Mouse (Mus musculus): ENCODE data around the gene Senp7. TPM values are rescaled to one million over a fixed set of nuclear protein-coding genes. Genes with fewer than 3 reads are reported as not detected.

Gene Senp7
- polyA plus RNA-seq, 1 experiment = 13.9 TPM

GRCm38 (mm10) chr16:56144876-56145555, 96.9 kb downstream of the Senp7 start:
- Histone ChIP-seq H3K27ac (replicated peaks; ENCODE audit: low read depth, low read length) (no peak overlapping the region), H3K4me1 (ENCODE audit: control insufficient read depth, insufficient read depth, insufficient read length, low read length) (no peaks in the 10 kb centered on the region), H3K4me3 (ENCODE audit: insufficient read depth, low read depth, low read length) (no peak overlapping the region)

DNA sequence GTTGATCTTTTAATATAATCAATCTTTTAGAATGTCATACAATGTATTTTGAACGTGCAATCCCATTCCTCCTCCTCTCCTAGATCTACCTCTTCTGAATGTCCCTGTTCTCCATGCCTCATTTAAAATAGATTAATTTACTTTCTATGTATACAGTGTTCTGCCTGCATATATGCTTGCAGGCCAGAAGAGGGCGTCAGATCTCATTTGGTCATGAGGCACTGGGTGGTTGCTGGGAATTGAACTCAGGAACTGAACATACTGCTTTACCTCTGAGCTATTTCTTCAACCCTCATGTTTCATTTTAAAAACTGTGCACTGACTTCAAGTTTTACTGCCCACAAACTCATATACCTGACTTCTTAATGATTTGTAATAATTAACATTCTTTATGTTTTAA, 99.5 kb downstream of the Senp7 start:
- Histone ChIP-seq H3K27ac (replicated peaks; ENCODE audit: low read depth, low read length) (no peak overlapping the region), H3K4me1 (ENCODE audit: control insufficient read depth, insufficient read depth, insufficient read length, low read length) (no peaks in the 10 kb centered on the region)

GRCm38 (mm10) chr16:56163466-56163865, 115.3 kb downstream of the Senp7 start:
- H3K4me1 ChIP-seq (ENCODE audit: control insufficient read depth, insufficient read depth, insufficient read length, low read length) = peaks cover 2% of the 10 kb centered on the region
- no peak overlapping the region for H3K27ac ChIP-seq (replicated peaks; ENCODE audit: low read depth, low read length)
- H3K4me3 ChIP-seq (ENCODE audit: insufficient read depth, low read depth, low read length) = no peak overlapping the region

More for the DNA sequence above, 99.5 kb downstream of the Senp7 start:
- H3K4me3 ChIP-seq (ENCODE audit: insufficient read depth, low read depth, low read length) = no peak overlapping the region

DNA sequence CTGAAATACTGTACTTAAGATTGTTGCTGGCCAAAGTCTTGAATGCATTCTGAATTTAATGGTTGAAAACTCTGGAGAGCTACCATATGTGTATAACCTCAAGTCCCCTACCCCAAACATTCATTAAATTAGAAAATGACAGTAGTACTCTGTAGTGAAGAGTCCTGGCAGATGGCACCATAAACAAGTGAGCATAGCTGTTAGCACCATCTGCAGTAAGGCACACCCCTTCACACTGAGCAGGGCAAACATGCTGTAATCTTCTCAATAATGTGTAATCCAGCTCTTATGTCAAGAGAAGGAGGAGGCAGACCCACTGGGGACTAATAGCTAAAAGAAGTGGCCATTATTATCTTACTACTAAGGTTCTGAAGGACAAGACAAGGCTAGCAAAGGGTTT, 122.1 kb downstream of the Senp7 start:
- Histone ChIP-seq H3K4me1 (ENCODE audit: control insufficient read depth, insufficient read depth, insufficient read length, low read length) (no peaks in the 10 kb centered on the region), H3K27ac (replicated peaks; ENCODE audit: low read depth, low read length) (no peak overlapping the region), H3K4me3 (ENCODE audit: insufficient read depth, low read depth, low read length) (no peak overlapping the region)

GRCm38 (mm10) chr16:56175867-56176581, 127.9 kb downstream of the Senp7 start:
- H3K4me3 ChIP-seq (ENCODE audit: insufficient read depth, low read depth, low read length) = no peak overlapping the region
- H3K4me1 ChIP-seq (ENCODE audit: control insufficient read depth, insufficient read depth, insufficient read length, low read length) = no peaks in the 10 kb centered on the region
- H3K27ac ChIP-seq (replicated peaks; ENCODE audit: low read depth, low read length) = no peak overlapping the region

DNA sequence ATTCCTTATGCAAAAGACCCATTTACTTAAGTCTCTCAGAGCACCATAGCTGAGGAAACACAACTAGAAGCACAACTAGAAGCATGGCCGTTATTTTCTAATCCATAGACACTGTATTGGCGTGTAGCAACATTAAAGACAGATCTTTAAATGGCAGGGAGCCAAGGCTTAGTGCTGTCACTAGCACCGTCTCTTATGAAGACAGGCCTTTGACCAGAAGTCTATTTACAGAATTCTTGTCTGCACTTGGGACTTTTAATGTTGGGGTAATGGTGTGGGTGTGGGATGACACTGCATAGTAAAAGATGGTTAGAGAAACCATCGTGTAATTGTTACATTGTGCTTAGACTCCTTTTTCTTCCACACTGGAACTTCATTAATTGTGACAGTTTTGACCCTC, 138.7 kb downstream of the Senp7 start:
- no peak overlapping the region for H3K4me3 ChIP-seq (ENCODE audit: insufficient read depth, low read depth, low read length)
- no peaks in the 10 kb centered on the region for H3K4me1 ChIP-seq (ENCODE audit: control insufficient read depth, insufficient read depth, insufficient read length, low read length)
- H3K27ac ChIP-seq (replicated peaks; ENCODE audit: low read depth, low read length) = no peak overlapping the region

DNA sequence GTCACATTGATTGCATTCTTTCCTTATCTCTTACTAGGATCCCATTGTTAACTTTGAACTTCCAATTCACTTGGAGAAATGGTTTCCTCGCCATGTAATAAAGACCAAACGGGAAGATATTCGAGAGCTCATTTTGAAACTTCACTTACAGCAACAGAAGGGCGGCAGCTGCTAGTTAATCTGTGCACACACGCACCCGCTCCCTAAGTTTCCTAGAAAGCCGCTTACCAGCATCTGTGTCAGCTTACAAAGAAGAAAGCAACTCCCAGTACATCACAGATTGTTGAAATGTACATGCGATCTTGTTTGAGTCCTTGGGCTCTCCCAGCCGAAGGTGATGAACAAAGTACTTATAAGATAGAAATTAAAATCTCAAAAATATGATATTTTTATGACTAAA, 140.1 kb downstream of the Senp7 start:
- no peaks in the 10 kb centered on the region for H3K4me1 ChIP-seq (ENCODE audit: control insufficient read depth, insufficient read depth, insufficient read length, low read length)
- H3K4me3 ChIP-seq (ENCODE audit: insufficient read depth, low read depth, low read length) = no peak overlapping the region
- no peak overlapping the region for H3K27ac ChIP-seq (replicated peaks; ENCODE audit: low read depth, low read length)

GRCm38 (mm10) chr16:56204051-56204450, 155.9 kb downstream of the Senp7 start, which contains the start of gene Impg2:
Gene Impg2, plus strand, starts transcription at chr16:56204313.
- H3K4me1 ChIP-seq (ENCODE audit: control insufficient read depth, insufficient read depth, insufficient read length, low read length) = no peaks in the 10 kb centered on the region
- H3K27ac ChIP-seq (replicated peaks; ENCODE audit: low read depth, low read length) = no peak within 1 kb of the TSS
- H3K4me3 ChIP-seq (ENCODE audit: insufficient read depth, low read depth, low read length) = no peak within 1 kb of the TSS

GRCm38 (mm10) chr16:56212740-56213139, 164.6 kb downstream of the Senp7 start:
- Histone ChIP-seq H3K27ac (replicated peaks; ENCODE audit: low read depth, low read length) (no peak overlapping the region), H3K4me3 (ENCODE audit: insufficient read depth, low read depth, low read length) (no peak overlapping the region)

GRCm38 (mm10) chr16:56227686-56228085, 179.5 kb downstream of the Senp7 start:
- no peak overlapping the region for H3K4me3 ChIP-seq (ENCODE audit: insufficient read depth, low read depth, low read length)
- H3K4me1 ChIP-seq (ENCODE audit: control insufficient read depth, insufficient read depth, insufficient read length, low read length) = no peaks in the 10 kb centered on the region
- no peak overlapping the region for H3K27ac ChIP-seq (replicated peaks; ENCODE audit: low read depth, low read length)

More at GRCm38 (mm10) chr16:56212740-56213139, 164.6 kb downstream of the Senp7 start:
- no peaks in the 10 kb centered on the region for H3K4me1 ChIP-seq (ENCODE audit: control insufficient read depth, insufficient read depth, insufficient read length, low read length)

GRCm38 (mm10) chr16:56229455-56229854, 181.3 kb downstream of the Senp7 start:
- Histone ChIP-seq H3K27ac (replicated peaks; ENCODE audit: low read depth, low read length) (no peak overlapping the region), H3K4me3 (ENCODE audit: insufficient read depth, low read depth, low read length) (no peak overlapping the region), H3K4me1 (ENCODE audit: control insufficient read depth, insufficient read depth, insufficient read length, low read length) (no peaks in the 10 kb centered on the region)

DNA sequence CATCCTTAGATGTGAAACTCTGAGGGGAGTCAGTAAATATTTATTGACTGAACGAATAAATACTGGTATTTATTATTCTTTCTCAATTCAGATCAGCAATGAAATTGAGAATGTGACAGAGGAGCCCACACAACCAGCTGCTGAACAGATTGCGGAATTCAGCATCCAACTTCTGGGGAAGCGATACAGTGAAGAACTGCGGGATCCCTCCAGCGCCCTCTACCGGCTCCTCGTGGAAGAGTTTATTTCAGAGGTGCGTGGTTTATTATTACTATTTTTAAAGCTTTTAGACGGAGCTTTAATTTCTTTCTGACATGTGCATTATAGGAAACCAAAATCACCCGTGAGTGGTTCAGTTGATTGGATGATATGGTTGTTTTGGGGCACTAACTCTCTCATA, 183.2 kb downstream of the Senp7 start:
- Histone ChIP-seq H3K4me3 (ENCODE audit: insufficient read depth, low read depth, low read length) (no peak overlapping the region), H3K27ac (replicated peaks; ENCODE audit: low read depth, low read length) (no peak overlapping the region), H3K4me1 (ENCODE audit: control insufficient read depth, insufficient read depth, insufficient read length, low read length) (no peaks in the 10 kb centered on the region)

DNA sequence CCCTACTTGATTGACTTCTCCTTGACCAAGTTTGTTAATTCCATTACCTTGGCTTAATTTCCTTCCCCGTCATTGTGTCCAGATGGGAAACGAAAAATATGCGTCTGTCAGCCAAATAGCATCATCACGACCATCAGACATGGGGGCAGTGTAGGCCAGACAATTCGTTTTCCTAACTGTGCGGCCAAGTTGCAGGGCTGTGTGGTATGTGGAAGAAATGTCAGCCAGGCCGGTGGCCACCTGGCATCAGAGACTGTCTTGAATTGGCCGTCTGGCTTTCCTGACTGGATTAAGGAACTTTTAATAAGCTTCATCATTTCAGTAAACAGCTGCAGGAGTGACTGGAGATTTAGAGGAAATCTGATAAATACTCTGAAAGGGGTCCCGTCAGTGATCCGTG, 184.6 kb downstream of the Senp7 start:
- H3K4me3 ChIP-seq (ENCODE audit: insufficient read depth, low read depth, low read length) = no peak overlapping the region
- H3K27ac ChIP-seq (replicated peaks; ENCODE audit: low read depth, low read length) = no peak overlapping the region
- no peaks in the 10 kb centered on the region for H3K4me1 ChIP-seq (ENCODE audit: control insufficient read depth, insufficient read depth, insufficient read length, low read length)
